Mouse (Mus musculus): ENCODE measurements at regions not wholly inside any gene's neighbourhood (a gene's known extent, or its start where the extent isn't known, plus 50 kb on each side); places are given as distances from the start of the nearest gene placed in this dataset.

- H3K4me3 ChIP-seq: no peak overlapping the region
- no peaks in the 10 kb centered on the region for H3K36me3 ChIP-seq
- peaks cover 5% of the 10 kb centered on the region; the same call in 1 of the 2 replicates for H3K9me3 ChIP-seq
- H3K4me2 ChIP-seq (replicated peaks): no peak overlapping the region
- H3K9ac ChIP-seq (replicated peaks): no peak overlapping the region
- no peaks in the 10 kb centered on the region for H3K27me3 ChIP-seq
- ATAC-seq (ENCODE audit: low FRiP score, low read depth): no peak
- no peak overlapping the region for H3K27ac ChIP-seq (replicated peaks)
- 68% methylated on average over 2 of the region's 2 CpGs for WGBS
- H3K4me1 ChIP-seq: no peaks in the 10 kb centered on the region
Measured at GRCm38 (mm10) chr11:31787917-31788703, 83.9 kb upstream of the Cpeb4 start.

DNA sequence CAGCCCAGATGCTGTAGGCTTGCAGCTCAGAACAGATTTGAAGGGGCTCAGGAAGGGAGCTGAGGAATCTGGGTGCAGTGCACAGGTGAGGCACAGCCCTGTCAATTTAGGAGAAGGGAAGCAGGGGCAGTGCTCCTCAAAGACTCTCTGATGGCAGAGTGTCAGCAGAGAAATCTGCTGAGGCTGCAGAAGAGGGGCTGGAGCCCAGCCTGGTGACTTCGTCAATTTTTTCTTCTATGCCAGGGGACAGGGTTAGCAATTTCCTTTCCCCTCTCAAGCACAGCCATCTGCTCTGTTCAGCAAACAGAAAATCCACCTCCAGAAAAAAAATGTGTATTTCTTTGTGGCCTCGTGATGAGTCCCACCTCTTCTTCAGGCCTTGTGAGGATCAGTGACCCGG is 82.0 kb upstream of the Cpeb4 start:
- H3K27ac ChIP-seq (replicated peaks): no peak overlapping the region
- no peak overlapping the region for H3K4me3 ChIP-seq
- no peaks in the 10 kb centered on the region for H3K36me3 ChIP-seq
- H3K9ac ChIP-seq (replicated peaks): no peak overlapping the region
- H3K27me3 ChIP-seq: no peaks in the 10 kb centered on the region
- H3K4me2 ChIP-seq (replicated peaks): no peak overlapping the region
- no peaks in the 10 kb centered on the region for H3K9me3 ChIP-seq
- H3K4me1 ChIP-seq: no peaks in the 10 kb centered on the region
- WGBS: 82% methylated on average over 3 of the region's 3 CpGs
- no peak for ATAC-seq (ENCODE audit: low FRiP score, low read depth)

GRCm38 (mm10) chr11:31791264-31791663 is 80.7 kb upstream of the Cpeb4 start:
- no peak overlapping the region for H3K4me2 ChIP-seq (replicated peaks)
- 85% methylated on average over 2 of the region's 2 CpGs for WGBS

GRCm38 (mm10) chr11:31795084-31795483 is 76.9 kb upstream of the Cpeb4 start:
- Histone ChIP-seq H3K9ac (replicated peaks) (no peak overlapping the region), H3K4me3 (no peak overlapping the region), H3K4me2 (replicated peaks) (no peak overlapping the region), H3K4me1 (0 out of 2 replicates have a peak, but pooled peaks cover 2% of the 10 kb centered on the region), H3K36me3 (no peaks in the 10 kb centered on the region), H3K27me3 (no peaks in the 10 kb centered on the region), H3K9me3 (no peaks in the 10 kb centered on the region), H3K27ac (replicated peaks) (no peak overlapping the region)
- no peak for ATAC-seq (ENCODE audit: low FRiP score, low read depth)
- 84% methylated on average over 8 of the region's 8 CpGs for WGBS

More at GRCm38 (mm10) chr11:31791264-31791663, 80.7 kb upstream of the Cpeb4 start:
- Histone ChIP-seq H3K4me3 (no peak overlapping the region), H3K36me3 (no peaks in the 10 kb centered on the region), H3K9ac (replicated peaks) (no peak overlapping the region), H3K27me3 (no peaks in the 10 kb centered on the region), H3K27ac (replicated peaks) (no peak overlapping the region), H3K9me3 (no peaks in the 10 kb centered on the region), H3K4me1 (0 out of 2 replicates have a peak, but pooled peaks cover 2% of the 10 kb centered on the region)
- ATAC-seq (ENCODE audit: low FRiP score, low read depth): no peak

GRCm38 (mm10) chr11:31796245-31796644 is 75.8 kb upstream of the Cpeb4 start:
- no peaks in the 10 kb centered on the region for H3K27me3 ChIP-seq
- no peak overlapping the region for H3K4me3 ChIP-seq
- H3K4me1 ChIP-seq: 0 out of 2 replicates have a peak, but pooled peaks cover 2% of the 10 kb centered on the region
- ATAC-seq (ENCODE audit: low FRiP score, low read depth): peak; percentile 16; the same call in 1 of the 2 replicates
- no peaks in the 10 kb centered on the region for H3K9me3 ChIP-seq
- 0 out of 2 replicates have a peak overlapping the region, but pooled peaks have one; percentile 4 for H3K27ac ChIP-seq (replicated peaks)
- 66% methylated on average over 6 of the region's 6 CpGs for WGBS
- no peaks in the 10 kb centered on the region for H3K36me3 ChIP-seq
- no peak overlapping the region for H3K4me2 ChIP-seq (replicated peaks)
- no peak overlapping the region for H3K9ac ChIP-seq (replicated peaks)

DNA sequence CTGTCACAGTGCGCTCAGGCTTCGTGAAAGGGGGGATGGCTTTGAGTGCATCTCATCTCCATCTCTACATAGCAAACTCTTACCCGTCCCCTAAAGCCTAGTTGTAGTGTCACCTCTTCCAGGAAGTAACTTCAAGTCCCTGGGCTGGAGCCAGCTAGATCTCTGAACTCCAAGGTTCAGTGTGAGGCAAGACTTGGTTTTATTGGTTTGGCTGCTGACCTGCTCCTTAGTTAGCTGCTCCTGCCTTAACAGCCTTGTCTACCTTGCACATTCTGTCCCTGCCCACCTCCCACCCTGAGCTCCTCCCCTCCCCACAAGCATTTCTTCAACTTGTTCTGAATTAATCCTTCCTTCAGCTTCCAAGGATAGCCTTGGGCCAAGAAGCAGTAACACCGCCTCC is 70.4 kb upstream of the Cpeb4 start:
- no peaks in the 10 kb centered on the region for H3K36me3 ChIP-seq
- H3K4me2 ChIP-seq (replicated peaks): no peak overlapping the region
- no peaks in the 10 kb centered on the region for H3K9me3 ChIP-seq
- no peak overlapping the region for H3K27ac ChIP-seq (replicated peaks)
- ATAC-seq (ENCODE audit: low FRiP score, low read depth): no peak
- H3K9ac ChIP-seq (replicated peaks): no peak overlapping the region
- no peaks in the 10 kb centered on the region for H3K27me3 ChIP-seq
- WGBS: 74% methylated on average over 4 of the region's 4 CpGs
- H3K4me3 ChIP-seq: no peak overlapping the region
- H3K4me1 ChIP-seq: no peaks in the 10 kb centered on the region

GRCm38 (mm10) chr11:31803319-31803891 is 68.6 kb upstream of the Cpeb4 start:
- no peak overlapping the region for H3K4me3 ChIP-seq
- H3K4me2 ChIP-seq (replicated peaks): no peak overlapping the region
- ATAC-seq (ENCODE audit: low FRiP score, low read depth): no peak
- no peaks in the 10 kb centered on the region for H3K36me3 ChIP-seq
- H3K4me1 ChIP-seq: no peaks in the 10 kb centered on the region
- H3K27me3 ChIP-seq: no peaks in the 10 kb centered on the region
- H3K9me3 ChIP-seq: no peaks in the 10 kb centered on the region
- H3K27ac ChIP-seq (replicated peaks): no peak overlapping the region
- 59% methylated on average over 3 of the region's 3 CpGs for WGBS
- H3K9ac ChIP-seq (replicated peaks): no peak overlapping the region

- no peak overlapping the region for H3K4me3 ChIP-seq
- no peak overlapping the region for H3K4me2 ChIP-seq (replicated peaks)
- no peaks in the 10 kb centered on the region for H3K36me3 ChIP-seq
- 89% methylated on average over 6 of the region's 6 CpGs for WGBS
- H3K27me3 ChIP-seq: no peaks in the 10 kb centered on the region
- H3K9ac ChIP-seq (replicated peaks): no peak overlapping the region
- ATAC-seq (ENCODE audit: low FRiP score, low read depth): no peak
- H3K9me3 ChIP-seq: no peaks in the 10 kb centered on the region
- no peak overlapping the region for H3K27ac ChIP-seq (replicated peaks)
- H3K4me1 ChIP-seq: no peaks in the 10 kb centered on the region
Measured at GRCm38 (mm10) chr11:31804518-31804917, 67.5 kb upstream of the Cpeb4 start.

DNA sequence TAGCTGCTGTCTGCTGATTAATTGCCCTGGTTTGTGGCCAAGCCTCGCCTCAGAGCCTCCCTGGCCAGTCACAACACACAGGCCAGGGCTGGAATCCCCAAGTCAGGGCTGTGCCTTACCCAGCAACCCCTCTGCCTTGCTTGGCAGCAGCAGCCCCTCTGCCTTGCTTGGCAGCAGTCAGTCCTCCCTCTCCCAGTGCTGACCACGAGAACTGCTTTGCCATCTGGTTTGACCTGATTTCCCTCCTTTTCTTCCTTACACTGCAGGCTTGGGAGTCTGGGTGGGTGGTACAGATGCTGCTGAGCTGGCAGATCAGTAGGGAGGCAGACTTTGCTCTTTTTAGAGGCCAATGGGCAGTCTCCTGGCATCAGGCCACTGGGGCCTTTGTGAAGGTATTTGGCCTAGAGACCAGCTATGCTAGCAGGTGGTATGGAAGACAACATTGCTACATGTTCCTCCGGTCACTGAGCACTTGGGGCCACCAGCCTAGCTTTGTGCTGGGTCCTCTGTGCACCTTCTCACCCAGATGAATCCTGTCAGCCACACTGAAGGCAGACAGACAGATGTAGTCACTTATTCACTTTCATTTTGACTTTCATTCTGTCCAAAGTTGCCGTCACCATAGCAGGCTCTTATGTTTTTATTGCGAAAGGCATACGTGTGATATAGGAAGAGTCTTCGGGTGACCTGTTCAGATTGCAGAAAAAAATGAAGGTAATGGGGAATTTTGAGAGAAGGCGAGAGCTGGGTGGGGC is 64.4 kb upstream of the Cpeb4 start:
- peaks cover 7% of the 10 kb centered on the region; the same call in 1 of the 2 replicates for H3K4me1 ChIP-seq
- H3K36me3 ChIP-seq: no peaks in the 10 kb centered on the region
- H3K9me3 ChIP-seq: no peaks in the 10 kb centered on the region
- H3K27ac ChIP-seq (replicated peaks): no peak overlapping the region
- 86% methylated on average over 8 of the region's 8 CpGs for WGBS
- H3K4me2 ChIP-seq (replicated peaks): no peak overlapping the region
- H3K9ac ChIP-seq (replicated peaks): no peak overlapping the region
- H3K27me3 ChIP-seq: no peaks in the 10 kb centered on the region
- ATAC-seq (ENCODE audit: low FRiP score, low read depth): no peak
- no peak overlapping the region for H3K4me3 ChIP-seq

GRCm38 (mm10) chr11:31808216-31808838 is 63.7 kb upstream of the Cpeb4 start:
- WGBS: 89% methylated on average over 5 of the region's 5 CpGs
- H3K4me1 ChIP-seq: peaks cover 7% of the 10 kb centered on the region; the same call in 1 of the 2 replicates
- no peak for ATAC-seq (ENCODE audit: low FRiP score, low read depth)
- H3K27ac ChIP-seq (replicated peaks): no peak overlapping the region
- no peaks in the 10 kb centered on the region for H3K36me3 ChIP-seq
- H3K4me2 ChIP-seq (replicated peaks): no peak overlapping the region
- H3K9ac ChIP-seq (replicated peaks): no peak overlapping the region
- no peaks in the 10 kb centered on the region for H3K9me3 ChIP-seq
- no peak overlapping the region for H3K4me3 ChIP-seq
- no peaks in the 10 kb centered on the region for H3K27me3 ChIP-seq

DNA sequence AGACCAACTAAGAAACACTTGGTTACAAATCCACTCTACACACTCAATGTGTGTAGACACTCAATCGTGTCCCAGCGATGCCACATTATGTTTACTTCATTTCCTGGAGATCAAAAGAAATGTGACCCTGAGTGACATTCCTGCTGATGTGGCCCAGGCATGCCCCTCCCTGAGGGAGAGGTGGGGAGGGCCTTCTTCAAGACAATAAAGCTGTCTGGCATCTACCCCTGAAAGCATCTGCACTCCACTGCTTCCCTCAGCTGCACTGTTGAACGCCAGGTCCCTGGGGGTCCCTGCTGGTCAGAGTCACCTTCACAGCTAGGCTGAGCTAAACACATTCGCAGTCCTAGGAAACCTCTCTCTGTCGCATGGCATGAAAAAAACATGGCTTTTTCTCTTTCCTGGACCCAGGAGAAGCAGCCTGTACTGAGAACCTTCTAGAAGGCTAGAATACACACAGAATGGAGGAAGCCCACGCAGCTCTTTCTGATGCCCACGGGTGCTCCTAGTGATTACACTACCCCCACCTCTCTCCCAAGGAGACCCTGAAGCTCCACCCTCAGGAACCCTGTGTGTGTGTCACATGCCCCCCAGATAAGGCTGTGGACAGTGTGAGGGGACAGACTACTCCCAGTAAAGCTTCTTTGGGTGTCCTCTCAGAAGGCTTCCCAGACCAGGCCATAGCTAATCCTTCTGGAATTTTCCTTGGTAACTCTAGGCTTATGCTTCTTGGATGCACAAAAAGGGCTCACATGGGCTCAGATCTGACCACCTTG is 61.8 kb upstream of the Cpeb4 start:
- no peaks in the 10 kb centered on the region for H3K9me3 ChIP-seq
- no peak overlapping the region for H3K9ac ChIP-seq (replicated peaks)
- H3K27me3 ChIP-seq: no peaks in the 10 kb centered on the region
- H3K27ac ChIP-seq (replicated peaks): no peak overlapping the region
- H3K4me1 ChIP-seq: peaks cover 7% of the 10 kb centered on the region; the same call in 1 of the 2 replicates
- no peak overlapping the region for H3K4me3 ChIP-seq
- WGBS: 70% methylated on average over 7 of the region's 7 CpGs
- H3K36me3 ChIP-seq: no peaks in the 10 kb centered on the region
- ATAC-seq (ENCODE audit: low FRiP score, low read depth): no peak
- no peak overlapping the region for H3K4me2 ChIP-seq (replicated peaks)
